Mouse (Mus musculus) embryonic facial prominence, embryonic 12.5 days (tissue): ENCODE data around the gene Ddx59. TPM values are rescaled to one million over a fixed set of nuclear protein-coding genes. Genes with fewer than 3 reads are reported as not detected.

ENCODE experiments used
- polyA plus RNA-seq: library from polyadenylated mRNA; unstranded; fragments of >200 nt; fragmentation: Nextera tagmentation; extraction: Ambion mirVana; gene quantifications from 2 replicates; pipeline ENCODE4 v1.2.1, GENCODE M21; 2016

The Ddx59 gene
- polyA plus RNA-seq, 1 experiment from 2014 or later, result 20.9 TPM

Other genes starting within 250 kb of the Ddx59 start
- gene Mroh3, start 202.4 kb upstream of the Ddx59 start, polyA plus RNA-seq, result 0.31 TPM in 1 of 2 replicates, not detected in the other
- 24.6 and 25.5 TPM in 2 replicates for gene Inava, start 181.0 kb upstream of the Ddx59 start, polyA plus RNA-seq
- not detected in 2 replicates for gene Gpr25, start 154.4 kb upstream of the Ddx59 start, polyA plus RNA-seq
- 16.5 and 17.1 TPM in 2 replicates for gene Camsap2, start 69.2 kb upstream of the Ddx59 start, polyA plus RNA-seq
- gene Kif14, start 51.1 kb downstream of the Ddx59 start, polyA plus RNA-seq, result 8.7 and 9.0 TPM in 2 replicates
- gene Zfp281, start 209.6 kb downstream of the Ddx59 start, polyA plus RNA-seq, result 29.8 and 31.5 TPM in 2 replicates